Mouse (Mus musculus): ENCODE data around the gene Dennd1c. TPM values are rescaled to one million over a fixed set of nuclear protein-coding genes. Genes with fewer than 3 reads are reported as not detected.
A peak's percentile ranks its signal among the peaks of the same experiment; 100 is the strongest.

The Dennd1c gene
- total and polyA plus RNA-seq, 3 experiments = 6.8 to 33.9 (median 9.7) TPM

DNA sequence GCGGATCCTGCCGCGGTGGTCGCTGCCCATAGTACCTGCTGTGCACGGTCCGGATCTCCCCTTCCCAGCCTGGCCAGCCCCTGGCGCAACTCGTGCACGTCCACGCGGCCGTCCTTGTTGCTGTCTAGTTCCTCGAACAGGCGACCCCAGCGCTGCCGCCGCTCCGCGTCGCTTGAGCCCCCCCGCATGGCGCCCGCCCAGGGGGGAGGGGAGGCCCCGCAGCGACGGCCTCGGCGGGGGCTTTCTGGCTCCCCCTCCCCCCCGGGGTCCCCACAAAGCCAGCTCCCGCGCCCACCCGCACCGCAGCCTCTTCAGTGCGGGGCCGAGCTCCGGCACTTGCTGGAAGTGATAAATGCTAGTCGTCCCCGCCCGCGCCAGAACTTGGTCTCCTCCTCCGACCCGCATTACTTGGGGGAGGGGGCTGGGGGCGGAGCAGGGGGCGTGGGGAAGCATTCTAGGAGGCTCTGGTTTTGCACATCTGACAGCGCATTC, 18.8 kb downstream of the Dennd1c start, which contains the start of gene Slc25a23:
Gene Slc25a23, minus strand, starts transcription at position 378 of the 492 bp plus-strand sequence.
- H3K9me3 ChIP-seq (replicated peaks; ENCODE audit: low read length) = no peaks in the 10 kb centered on the region
- DNase-seq (ENCODE audit: extremely low read depth) = peak; percentile 67
- dilution Hi-C loops (cut with MboI; ENCODE audit: extremely low pct_ligation_motif_present, extremely low pct_unique_long_range_greater_than_20kb, low sequenced_read_pairs) = no loop called here

DNA sequence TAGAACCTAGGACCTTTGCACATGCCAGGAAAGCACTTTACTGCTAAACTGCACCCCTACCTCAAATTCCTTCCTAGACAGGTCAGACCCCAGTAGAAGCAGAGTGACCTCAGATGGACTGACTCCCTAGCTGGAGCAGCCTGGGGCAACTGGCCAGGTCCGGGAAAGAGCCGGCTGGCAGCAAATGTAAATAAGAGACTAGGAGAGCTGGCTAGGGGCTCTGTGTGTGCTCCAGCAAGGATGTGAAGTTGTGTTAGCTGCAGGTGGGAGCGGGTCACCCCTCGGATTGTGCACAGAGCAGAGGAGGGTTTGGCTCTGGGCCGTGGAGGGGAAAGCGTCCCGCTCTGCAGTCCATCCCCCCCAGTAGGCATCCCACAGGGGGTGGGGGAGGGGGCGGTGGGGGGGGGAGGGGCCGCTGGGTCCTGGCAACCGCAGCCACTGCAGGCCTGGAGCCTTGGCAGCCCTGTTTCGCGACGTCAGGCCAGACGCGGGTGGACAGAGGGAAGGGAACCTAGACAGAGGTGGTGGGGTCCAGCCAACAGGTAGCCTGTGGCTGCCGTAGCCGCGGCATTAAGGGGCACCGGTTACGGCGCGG, 19.3 kb downstream of the Dennd1c start, which contains the start of gene Crb3:
Gene Crb3, plus strand, starts transcription at position 215 of the 595 bp plus-strand sequence.
- dilution Hi-C loops (cut with MboI; ENCODE audit: extremely low pct_ligation_motif_present, extremely low pct_unique_long_range_greater_than_20kb, low sequenced_read_pairs) (no loop called here), in situ Hi-C loops (cut with MboI; ENCODE audit: low pct_ligation_motif_present, low pct_unique_long_range_greater_than_20kb, low sequenced_read_pairs) (no loop called here)
- peak within 1 kb of the TSS; percentile 48 for H3K4me2 ChIP-seq (ENCODE audit: insufficient read depth, low read depth, poor library complexity, severe bottlenecking)
- TF ChIP-seq NELFE (IDR thresholded peaks at IDR 0.05; ENCODE audit: low read depth, low read length) (no peak), JUN (IDR thresholded peaks at IDR 0.05; ENCODE audit: insufficient read depth, low read depth, low read length) (no peak), ZKSCAN1 (IDR thresholded peaks at IDR 0.05; ENCODE audit: borderline replicate concordance, low read depth, low read length) (no peak), MAFK (IDR thresholded peaks at IDR 0.05; ENCODE audit: insufficient replicate concordance, low read length) (no peak), JUND (conservative IDR thresholded peaks at IDR 0.05; ENCODE audit: low read depth, low read length) (no peak), SMC3 (IDR thresholded peaks at IDR 0.05; ENCODE audit: low read depth, low read length) (no peak), GABPA (IDR thresholded peaks at IDR 0.05; ENCODE audit: insufficient replicate concordance, low read depth, low read length) (no peak), NRF1 (IDR thresholded peaks at IDR 0.05; ENCODE audit: low read depth, low read length) (no peak), MYC (IDR thresholded peaks at IDR 0.05; ENCODE audit: low read depth, low read length) (no peak), TBP (conservative IDR thresholded peaks at IDR 0.05; ENCODE audit: low read depth, low read length) (no peak), MXI1 (IDR thresholded peaks at IDR 0.05; ENCODE audit: low read depth, low read length) (no peak), MAX (IDR thresholded peaks at IDR 0.05; ENCODE audit: low read length) (no peak), ELF1 (IDR thresholded peaks at IDR 0.05; ENCODE audit: low read depth, low read length) (no peak)
- H3K36me3 ChIP-seq (replicated peaks in 1 of 2; ENCODE audit: control insufficient read depth in 1 of 2, insufficient read depth in 1 of 2, low read length in 1 of 2) = peaks cover 16 to 27% of the 10 kb centered on the region in 2 experiments
- H3K4me1 ChIP-seq (ENCODE audit: control insufficient read depth in 1 of 2, insufficient read depth in 2 of 2) = peaks cover 9 to 26% of the 10 kb centered on the region in 2 experiments
- H3K27me3 ChIP-seq (replicated peaks) = no peaks in the 10 kb centered on the region
- H3K9ac ChIP-seq (ENCODE audit: insufficient read depth, low read depth) = peak within 1 kb of the TSS; percentile 92
- peak within 1 kb of the TSS; percentile 70 to 88 (median 87) for H3K4me3 ChIP-seq (replicated peaks in 1 of 3; ENCODE audit: low read depth in 2 of 3, low read length in 2 of 3, poor library complexity in 1 of 3)
- no peaks in the 10 kb centered on the region for H3K79me2 ChIP-seq (replicated peaks; ENCODE audit: control insufficient read depth, extremely low read depth, insufficient read depth, poor library complexity, severe bottlenecking)
- 0 out of 2 replicates have a peak within 1 kb of the TSS, but pooled peaks have one; percentile 2 for H3K27ac ChIP-seq (ENCODE audit: insufficient read depth, low read depth)
- no peak for DNase-seq (ENCODE audit: extremely low read depth)
- H3K9me3 ChIP-seq (replicated peaks; ENCODE audit: low read length) = no peaks in the 10 kb centered on the region

More for the DNA sequence above, 18.8 kb downstream of the Dennd1c start, which contains the start of gene Slc25a23:
- Histone ChIP-seq H3K36me3 (replicated peaks in 1 of 2; ENCODE audit: control insufficient read depth in 1 of 2, insufficient read depth in 1 of 2, low read length in 1 of 2) (peaks cover 11 to 27% of the 10 kb centered on the region in 2 experiments), H3K79me2 (replicated peaks; ENCODE audit: control insufficient read depth, extremely low read depth, insufficient read depth, poor library complexity, severe bottlenecking) (no peaks in the 10 kb centered on the region), H3K27ac (ENCODE audit: insufficient read depth, low read depth) (0 out of 2 replicates have a peak within 1 kb of the TSS, but pooled peaks have one; percentile 53), H3K4me3 (replicated peaks in 1 of 3; ENCODE audit: low read depth in 2 of 3, low read length in 2 of 3, poor library complexity in 1 of 3) (peak within 1 kb of the TSS; percentile 70 to 88 (median 87)), H3K9ac (ENCODE audit: insufficient read depth, low read depth) (peak within 1 kb of the TSS; percentile 92), H3K4me1 (ENCODE audit: control insufficient read depth in 1 of 2, insufficient read depth in 2 of 2) (peaks cover 9 to 26% of the 10 kb centered on the region in 2 experiments), H3K4me2 (ENCODE audit: insufficient read depth, low read depth, poor library complexity, severe bottlenecking) (peak within 1 kb of the TSS; percentile 52), H3K27me3 (replicated peaks) (no peaks in the 10 kb centered on the region)
- TF ChIP-seq CHD2 (IDR thresholded peaks at IDR 0.05; ENCODE audit: low read length) (peak; percentile 34; the same call in 1 of the 2 replicates), PAX5 (IDR thresholded peaks at IDR 0.05; ENCODE audit: low read length) (no peak), MAZ (IDR thresholded peaks at IDR 0.05; ENCODE audit: low read depth, low read length) (no peak; the same call in 1 of the 2 replicates), ZMIZ1 (IDR thresholded peaks at IDR 0.05; ENCODE audit: low read depth, low read length) (no peak), ZNF384 (IDR thresholded peaks at IDR 0.05; ENCODE audit: low read depth, low read length) (no peak), E2F4 (IDR thresholded peaks at IDR 0.05; ENCODE audit: insufficient replicate concordance, low read depth, low read length) (no peak), POLR2A (IDR thresholded peaks at IDR 0.05; ENCODE audit: low read depth, low read length) (peak; percentile 30; the same call in 1 of the 2 replicates), USF1 (IDR thresholded peaks at IDR 0.05; ENCODE audit: low read depth, low read length) (no peak), HCFC1 (IDR thresholded peaks at IDR 0.05; ENCODE audit: low read depth, low read length) (no peak), NRF1 (IDR thresholded peaks at IDR 0.05; ENCODE audit: low read depth, low read length) (no peak; the same call in 1 of the 2 replicates), MAX (IDR thresholded peaks at IDR 0.05; ENCODE audit: low read length) (0 out of 2 replicates have a peak, but pooled peaks have one; percentile 14), MYC (IDR thresholded peaks at IDR 0.05; ENCODE audit: low read depth, low read length) (no peak), SIN3A (IDR thresholded peaks at IDR 0.05; ENCODE audit: low read length) (no peak)
- in situ Hi-C loops (cut with MboI; ENCODE audit: low pct_ligation_motif_present, low pct_unique_long_range_greater_than_20kb, low sequenced_read_pairs) = no loop called here
